Mouse (Mus musculus) MEL (cell line): ENCODE data around the gene Megf8. TPM values are rescaled to one million over a fixed set of nuclear protein-coding genes. Genes with fewer than 3 reads are reported as not detected.

ENCODE experiments used
- DNase-seq: peaks from one replicate; pipeline ENCODE4 v3.0.0; 2011; ENCODE audit warnings: low read depth, low spot score
- H3K27ac ChIP-seq: 2 replicates; pipeline ENCODE4 v1.5.1; 2012; ENCODE audit warnings: low read depth, mild to moderate bottlenecking, control low read depth, low read length, moderate library complexity; ENCODE audit not compliant: control insufficient read depth
- H3K27me3 ChIP-seq, 2 experiments: fragments of 150-350 bp in 1 of 2; sonication (generic) in 1 of 2; 2 replicates each; pipeline ENCODE4 v1.6.1; 2012; ENCODE audit warnings: low read length in 2 of 2, mild to moderate bottlenecking in 2 of 2, improper control_type of control experiment in 1 of 2, moderate library complexity in 1 of 2; ENCODE audit not compliant: insufficient read depth in 2 of 2, control insufficient read depth in 1 of 2
- H3K36me3 ChIP-seq, 2 experiments: 2 replicates each; pipeline ENCODE4 v1.6.1; 2012 to 2014; ENCODE audit warnings: low read length in 2 of 2, improper control_type of control experiment in 1 of 2, inconsistent platforms in 1 of 2, mild to moderate bottlenecking in 1 of 2; ENCODE audit not compliant: insufficient read depth in 2 of 2, control insufficient read depth in 1 of 2
- H3K4me1 ChIP-seq, 2 experiments: fragments of 150-350 bp in 1 of 2; sonication (generic) in 1 of 2; 2 replicates each; pipeline ENCODE4 v1.6.1; 2012; ENCODE audit warnings: low read length in 2 of 2, improper control_type of control experiment in 1 of 2, mild to moderate bottlenecking in 1 of 2; ENCODE audit not compliant: insufficient read depth in 2 of 2, control insufficient read depth in 1 of 2
- H3K4me3 ChIP-seq, 2 experiments: fragments of 150-350 bp in 1 of 2; sonication (generic) in 1 of 2; 2 replicates each; pipeline ENCODE4 v1.5.1; 2012; ENCODE audit warnings: low read depth in 2 of 2, low read length in 2 of 2, mild to moderate bottlenecking in 2 of 2, moderate library complexity in 2 of 2, control low read depth in 1 of 2, improper control_type of control experiment in 1 of 2; ENCODE audit not compliant: control insufficient read depth in 1 of 2, insufficient read depth in 1 of 2
- H3K79me2 ChIP-seq: 2 replicates; pipeline ENCODE4 v1.6.1; 2012; ENCODE audit warnings: mild to moderate bottlenecking, low read length, moderate library complexity; ENCODE audit not compliant: control insufficient read depth, poor library complexity, insufficient read depth
- H3K9ac ChIP-seq: 2 replicates; pipeline ENCODE4 v1.6.1; 2012; ENCODE audit warnings: low read depth, mild to moderate bottlenecking, control low read depth, low read length, moderate library complexity; ENCODE audit not compliant: control insufficient read depth, poor library complexity, severe bottlenecking
- H3K9me3 ChIP-seq: fragments of 150-350 bp; sonication (generic); replicated peaks from 2 replicates; pipeline ENCODE4 v1.6.1; 2012; ENCODE audit warnings: mild to moderate bottlenecking, low read length, improper control_type of control experiment, moderate library complexity; ENCODE audit not compliant: insufficient read depth
- CHD1 ChIP-seq: IDR thresholded peaks from 2 replicates; pipeline ENCODE4 v1.6.1; 2012; ENCODE audit warnings: low read depth, mild to moderate bottlenecking, inconsistent platforms, low read length, improper control_type of control experiment
- CTCF ChIP-seq, 3 experiments: IDR thresholded peaks in 2 of 3; conservative IDR thresholded peaks in 1 of 3; 2 replicates each; pipeline ENCODE4 v1.5.1; 2011 to 2012; ENCODE audit warnings: low read length in 3 of 3, low read depth in 2 of 3, mild to moderate bottlenecking in 2 of 3, improper control_type of control experiment in 1 of 3, inconsistent platforms in 1 of 3, mixed read lengths in 1 of 3, moderate library complexity in 1 of 3; ENCODE audit not compliant: control insufficient read depth in 1 of 3, insufficient read depth in 1 of 3, poor library complexity in 1 of 3, severe bottlenecking in 1 of 3
- E2F4 ChIP-seq: IDR thresholded peaks from 2 replicates; pipeline ENCODE4 v1.6.1; 2011; ENCODE audit warnings: low read depth, low read length, improper control_type of control experiment, borderline replicate concordance
- ELF1 ChIP-seq: IDR thresholded peaks from 2 replicates; pipeline ENCODE4 v1.6.1; 2014; ENCODE audit warnings: low read depth, mild to moderate bottlenecking, inconsistent platforms, low read length, improper control_type of control experiment, moderate library complexity
- EP300 ChIP-seq, 2 experiments: IDR thresholded peaks; 2 replicates each; pipeline ENCODE4 v1.6.1; 2011; ENCODE audit warnings: improper control_type of control experiment in 2 of 2, low read length in 2 of 2, low read depth in 1 of 2, mild to moderate bottlenecking in 1 of 2
- HCFC1 ChIP-seq: IDR thresholded peaks from 2 replicates; pipeline ENCODE4 v1.6.1; 2012; ENCODE audit warnings: low read depth, mild to moderate bottlenecking, inconsistent platforms, low read length, improper control_type of control experiment, moderate library complexity
- KAT2A ChIP-seq: conservative IDR thresholded peaks from 2 replicates; pipeline ENCODE4 v1.6.1; 2012; ENCODE audit warnings: low read depth, low read length, improper control_type of control experiment, inconsistent platforms
- MAX ChIP-seq: IDR thresholded peaks from 2 replicates; pipeline ENCODE4 v1.6.1; 2011; ENCODE audit warnings: low read length, improper control_type of control experiment
- MAZ ChIP-seq: IDR thresholded peaks from 2 replicates; pipeline ENCODE4 v1.6.1; 2012; ENCODE audit warnings: low read depth, mild to moderate bottlenecking, inconsistent platforms, low read length, improper control_type of control experiment
- MXI1 ChIP-seq: IDR thresholded peaks from 2 replicates; pipeline ENCODE4 v1.6.1; 2011; ENCODE audit warnings: mild to moderate bottlenecking, low read depth, low read length, improper control_type of control experiment
- MYB ChIP-seq: IDR thresholded peaks from 2 replicates; pipeline ENCODE4 v1.6.1; 2011; ENCODE audit warnings: mild to moderate bottlenecking, low read depth, low read length, improper control_type of control experiment
- MYC ChIP-seq: IDR thresholded peaks from 2 replicates; pipeline ENCODE4 v1.6.1; 2011; ENCODE audit warnings: low read depth, mild to moderate bottlenecking, low read length, improper control_type of control experiment, moderate library complexity
- NELFE ChIP-seq: IDR thresholded peaks from 2 replicates; pipeline ENCODE4 v1.6.1; 2011; ENCODE audit warnings: low read depth, low read length, improper control_type of control experiment
- NRF1 ChIP-seq: IDR thresholded peaks from 2 replicates; pipeline ENCODE4 v1.6.1; 2014; ENCODE audit warnings: low read depth, mild to moderate bottlenecking, inconsistent platforms, low read length, improper control_type of control experiment, moderate library complexity; ENCODE audit not compliant: poor library complexity, insufficient read depth, severe bottlenecking
- POLR2A ChIP-seq, 2 experiments: IDR thresholded peaks; 2 replicates each; pipeline ENCODE4 v1.6.1; 2011 to 2012; ENCODE audit warnings: low read length in 2 of 2, mild to moderate bottlenecking in 2 of 2, control low read depth in 1 of 2, improper control_type of control experiment in 1 of 2, low read depth in 1 of 2, moderate library complexity in 1 of 2; ENCODE audit not compliant: control insufficient read depth in 1 of 2, insufficient read depth in 1 of 2, poor library complexity in 1 of 2
- POLR2AphosphoS2 ChIP-seq: IDR thresholded peaks from 2 replicates; pipeline ENCODE4 v1.6.1; 2011; ENCODE audit warnings: low read length, improper control_type of control experiment
- POLR2AphosphoS5 ChIP-seq: IDR thresholded peaks from 2 replicates; pipeline ENCODE4 v1.6.1; 2012; ENCODE audit warnings: low read depth, borderline replicate concordance, mild to moderate bottlenecking, inconsistent platforms, low read length, moderate library complexity, mixed read lengths
- RAD21 ChIP-seq: IDR thresholded peaks from 2 replicates; pipeline ENCODE4 v1.6.1; 2011; ENCODE audit warnings: mild to moderate bottlenecking, low read depth, low read length, improper control_type of control experiment
- SIN3A ChIP-seq: IDR thresholded peaks from 2 replicates; pipeline ENCODE4 v1.6.1; 2012; ENCODE audit warnings: low read length, improper control_type of control experiment, inconsistent platforms
- SMC3 ChIP-seq: IDR thresholded peaks from 2 replicates; pipeline ENCODE4 v1.6.1; 2011; ENCODE audit warnings: low read depth, low read length, improper control_type of control experiment
- TAL1 ChIP-seq: IDR thresholded peaks from 2 replicates; pipeline ENCODE4 v1.6.1; 2012; ENCODE audit warnings: mild to moderate bottlenecking, inconsistent platforms, low read length, moderate library complexity, mixed read lengths
- TBP ChIP-seq: IDR thresholded peaks from 2 replicates; pipeline ENCODE4 v1.8.0; 2011; ENCODE audit warnings: low read depth, low read length, improper control_type of control experiment
- UBTF ChIP-seq: IDR thresholded peaks from 2 replicates; pipeline ENCODE4 v1.6.1; 2012; ENCODE audit warnings: low read depth, mild to moderate bottlenecking, inconsistent platforms, low read length, improper control_type of control experiment, moderate library complexity, borderline replicate concordance; ENCODE audit not compliant: insufficient read depth
- ZKSCAN1 ChIP-seq: IDR thresholded peaks from 2 replicates; pipeline ENCODE4 v1.6.1; 2012; ENCODE audit warnings: low read depth, mild to moderate bottlenecking, inconsistent platforms, low read length, improper control_type of control experiment, moderate library complexity
- ZMIZ1 ChIP-seq: IDR thresholded peaks from 2 replicates; pipeline ENCODE4 v1.6.1; 2012; ENCODE audit warnings: low read depth, mild to moderate bottlenecking, inconsistent platforms, low read length, improper control_type of control experiment, moderate library complexity
- polyA plus RNA-seq, 2 experiments: library from polyadenylated mRNA; stranded (reverse) in 1 of 2; unstranded in 1 of 2; fragments of >175 nt in 1 of 2; fragments of >200 nt in 1 of 2; gene quantifications; 2 replicates each; pipeline versions ENCODE4 v1.2.1 to v1.2.4; 2012; ENCODE audit warnings: low replicate concordance in 2 of 2, low read depth in 1 of 2; ENCODE audit not compliant: insufficient read length in 2 of 2, insufficient read depth in 1 of 2, missing spikeins in 1 of 2
- total RNA-seq: library from RNA; depleted of rRNA; stranded (reverse); fragments of 300-350 nt; gene quantifications from 2 replicates; pipeline ENCODE4 v1.2.3, GENCODE M21; 2012

Gene Megf8
- total and polyA plus RNA-seq, 3 experiments: 12.7 to 22.0 TPM; not detected in 1

DNA sequence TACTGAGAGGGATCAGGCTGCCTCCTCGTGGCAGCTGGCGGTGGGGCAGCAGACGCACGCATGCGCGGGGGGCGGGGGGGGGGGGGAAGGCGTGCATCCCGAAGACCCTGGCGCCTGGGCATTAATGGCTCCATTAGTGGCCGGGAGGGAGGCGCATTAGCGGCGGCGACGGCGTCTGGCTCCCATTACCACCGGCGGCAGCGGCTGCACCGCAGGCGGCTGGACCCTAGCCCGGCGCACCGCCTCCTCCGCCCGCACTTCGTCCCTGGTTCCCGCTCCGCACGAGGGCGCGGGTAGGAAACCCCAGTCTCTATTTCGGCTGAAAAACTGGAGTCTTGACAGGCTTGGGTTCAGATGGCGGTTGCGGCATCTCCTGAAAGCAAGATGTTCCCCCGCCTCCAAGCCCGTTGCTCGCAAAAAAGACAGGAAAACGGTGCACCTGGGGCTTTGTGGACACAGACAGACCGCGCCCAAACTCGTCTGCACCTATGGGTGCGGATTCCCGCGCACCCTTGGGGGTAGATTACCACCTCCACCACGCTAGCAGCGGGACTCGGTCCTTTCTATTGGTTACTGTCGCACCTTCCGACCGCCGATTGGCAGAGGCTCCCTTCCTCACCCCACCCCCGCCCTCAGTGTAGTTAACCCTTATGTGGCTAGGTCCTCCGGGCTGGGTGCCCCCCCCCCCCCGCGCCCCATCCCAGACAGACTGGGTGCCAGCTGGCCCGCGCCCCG is 38.5 kb upstream of the Megf8 start:
- Histone ChIP-seq H3K9me3 (no peaks in the 10 kb centered on the region), H3K79me2 (peaks cover 23% of the 10 kb centered on the region), H3K27ac (peak overlapping the region; percentile 94), H3K9ac (peak overlapping the region; percentile 71), H3K4me3 (peak overlapping the region; percentile 42 to 45), H3K27me3 (no peaks in the 10 kb centered on the region), H3K36me3 (peaks cover 0 to 47% of the 10 kb centered on the region in 2 experiments; a peak in 2 of 4 replicates), H3K4me1 (peaks cover 31 to 50% of the 10 kb centered on the region in 2 experiments)
- DNase-seq: peak; percentile 98
- TF ChIP-seq RAD21: peak; percentile 59; the same call in 1 of the 2 replicates
- TF ChIP-seq MYB: no peak
- TF ChIP-seq UBTF: no peak
- TF ChIP-seq POLR2AphosphoS2: no peak; the same call in 1 of the 2 replicates
- TF ChIP-seq EP300 (IDR thresholded peaks at IDR 0.05; ENCODE audit: low read depth in 1 of 2, low read length in 2 of 2): peak in 1 of 2 experiments; percentile 43; a peak in 2 of 4 replicates
- TF ChIP-seq MYC: 0 out of 2 replicates have a peak, but pooled peaks have one; percentile 16
- TF ChIP-seq ELF1: no peak
- peak; percentile 67; the same call in 1 of the 2 replicates for TF ChIP-seq HCFC1
- TF ChIP-seq POLR2A (IDR thresholded peaks at IDR 0.05; ENCODE audit: control insufficient read depth in 1 of 2, insufficient read depth in 1 of 2, low read depth in 1 of 2, low read length in 2 of 2, poor library complexity in 1 of 2): peak; percentile 61 to 81; a peak in 3 of 4 replicates
- peak; percentile 80; the same call in 1 of the 2 replicates for TF ChIP-seq ZMIZ1
- TF ChIP-seq SMC3: no peak; the same call in 1 of the 2 replicates
- TF ChIP-seq POLR2AphosphoS5: no peak
- peak in 2 of 3 experiments; percentile 57 to 82; a peak in 4 of 6 replicates for TF ChIP-seq CTCF (IDR thresholded peaks at IDR 0.05 in 2 of 3, conservative IDR thresholded peaks at IDR 0.05 in 1 of 3; ENCODE audit: control insufficient read depth in 1 of 3, insufficient read depth in 1 of 3, low read depth in 2 of 3, low read length in 3 of 3, poor library complexity in 1 of 3, severe bottlenecking in 1 of 3)
- TF ChIP-seq E2F4: peak; percentile 89
- TF ChIP-seq CHD1: 0 out of 2 replicates have a peak, but pooled peaks have one; percentile 77
- TF ChIP-seq ZKSCAN1: no peak
- TF ChIP-seq KAT2A: no peak
- peak; percentile 19 for TF ChIP-seq SIN3A
- TF ChIP-seq NELFE: peak; percentile 83
- peak; percentile 78 for TF ChIP-seq NRF1
- peak; percentile 96 for TF ChIP-seq MAZ
- TF ChIP-seq MAX: peak; percentile 76
- TF ChIP-seq MXI1: peak; percentile 58
- no peak for TF ChIP-seq TAL1
- peak; percentile 90 for TF ChIP-seq TBP
